Mouse (Mus musculus): Measurements from ENCODE around the gene Nckap5.

DNA sequence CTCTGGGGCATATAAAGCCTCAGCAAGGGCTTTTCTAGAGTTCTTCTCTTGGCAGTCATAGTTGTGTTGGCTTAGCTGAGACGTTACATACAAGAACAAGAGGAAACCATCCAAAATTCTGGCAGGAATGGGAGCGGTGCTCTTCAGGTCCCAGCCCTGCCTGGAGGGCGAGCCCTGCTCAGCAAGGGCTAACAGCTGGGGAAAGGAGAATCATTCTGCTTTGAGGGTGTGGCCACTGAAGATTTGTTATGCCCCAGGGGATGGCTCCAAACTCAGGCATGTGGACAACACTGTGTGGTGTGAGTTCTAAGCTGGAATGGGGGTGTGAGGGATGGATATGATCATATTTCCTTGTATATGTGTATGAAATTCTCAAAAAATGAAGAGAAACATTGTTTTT lies 779.1 kb downstream of the Nckap5 start:
- TF ChIP-seq TAL1 (IDR thresholded peaks at IDR 0.05; ENCODE audit: low read length), result no peak
- TF ChIP-seq KAT2A (conservative IDR thresholded peaks at IDR 0.05; ENCODE audit: low read depth, low read length), result no peak
- no peak for TF ChIP-seq CTCF (IDR thresholded peaks at IDR 0.05 in 2 of 3, conservative IDR thresholded peaks at IDR 0.05 in 1 of 3; ENCODE audit: control insufficient read depth in 1 of 3, insufficient read depth in 1 of 3, low read depth in 2 of 3, low read length in 3 of 3, poor library complexity in 1 of 3, severe bottlenecking in 1 of 3)
- TF ChIP-seq GATA1 (IDR thresholded peaks at IDR 0.05; ENCODE audit: low read depth, low read length), result no peak
- TF ChIP-seq BHLHE40 (IDR thresholded peaks at IDR 0.05; ENCODE audit: borderline replicate concordance, low read depth, low read length), result no peak

Data from MEL (cell line).